In the genomic region with DNA sequence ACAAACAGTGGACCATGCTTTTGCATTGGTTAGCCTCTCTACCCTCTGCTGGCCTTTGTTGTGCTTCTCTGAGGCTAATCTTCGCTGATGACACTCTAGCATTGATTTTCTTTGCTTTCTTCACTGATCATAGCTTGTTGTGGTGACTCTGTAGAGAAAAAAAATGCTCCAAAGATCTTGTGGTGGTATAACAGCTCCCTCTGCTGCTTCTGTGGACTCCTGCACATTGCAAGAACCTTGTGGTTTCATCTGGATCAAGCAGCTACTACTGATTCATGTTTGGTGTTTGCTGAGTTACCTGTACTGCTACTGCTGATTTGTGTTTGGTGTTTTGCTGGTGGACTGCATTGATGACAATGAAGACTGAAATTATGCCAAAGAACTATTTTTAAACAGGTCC, we compare ENCODE assay signal across 11 mouse cellular contexts.
DNase-seq lines count a peak whose midpoint lies in the region; ATAC-seq and TF ChIP-seq lines count a peak whose summit lies in the region.
"Had no signal": no experiment of that assay in that cellular context is flagged by ENCODE, and none has a peak within 500 bp of the region (broad histone marks: within the 10 kb centered on the region; RNA-seq: fewer than 3 reads in every experiment).

No protein-coding gene starts in this region.

- intact Hi-C loops in heart, adult 2 months (cut with DNase I): no loop called here
- intact Hi-C loops in heart, postnatal 14 days (cut with DNase I): no loop called here

- H3K9ac ChIP-seq in heart, adult 2 months (ENCODE audit: low read depth, low read length): no peak overlapping the region
- no peak overlapping the region for H3K9ac ChIP-seq in lung, postnatal 0 days (replicated peaks; ENCODE audit: low read depth)
- H3K9ac ChIP-seq: neural tube, embryonic 12.5 days; stomach, embryonic 15.5 days had no signal

- H3K27ac ChIP-seq in heart, adult 2 months: no peak overlapping the region
- H3K27ac ChIP-seq in lung, postnatal 0 days (ENCODE audit: low read length): no peak overlapping the region
- H3K27ac ChIP-seq: neural tube, embryonic 12.5 days; stomach, embryonic 15.5 days had no signal

- no peak overlapping the region for H3K4me2 ChIP-seq in lung, postnatal 0 days (replicated peaks; ENCODE audit: low read depth, low read length)
- H3K4me2 ChIP-seq: neural tube, embryonic 12.5 days; stomach, embryonic 15.5 days had no signal

- no peak for TF ChIP-seq POLR2A in heart, adult 2 months (IDR thresholded peaks at IDR 0.05; ENCODE audit: insufficient read depth, low read depth, low read length)

- WGBS in heart, adult 2 months: 33% methylated on average over 1 of the region's 1 CpGs
- 29% methylated on average over 1 of the region's 1 CpGs for WGBS in lung, postnatal 0 days

- no peaks in the 10 kb centered on the region for H3K27me3 ChIP-seq in heart, adult 2 months (ENCODE audit: control insufficient read depth, insufficient read depth, low read length)
- H3K27me3 ChIP-seq in lung, postnatal 0 days (replicated peaks; ENCODE audit: insufficient read depth, low read length): no peaks in the 10 kb centered on the region
- H3K27me3 ChIP-seq: neural tube, embryonic 12.5 days; stomach, embryonic 15.5 days had no signal

- no peaks in the 10 kb centered on the region for H3K9me3 ChIP-seq in lung, postnatal 0 days (ENCODE audit: low read length)
- H3K9me3 ChIP-seq: neural tube, embryonic 12.5 days; stomach, embryonic 15.5 days had no signal

- H3K36me3 ChIP-seq in heart, adult 2 months (ENCODE audit: control insufficient read depth, insufficient read depth, low read length): no peaks in the 10 kb centered on the region
- no peaks in the 10 kb centered on the region for H3K36me3 ChIP-seq in lung, postnatal 0 days (ENCODE audit: insufficient read depth, low read length)
- H3K36me3 ChIP-seq: neural tube, embryonic 12.5 days; stomach, embryonic 15.5 days had no signal

- H3K4me3 ChIP-seq in heart, adult 2 months: no peak overlapping the region
- H3K4me3 ChIP-seq in lung, postnatal 0 days (ENCODE audit: low read depth, low read length): no peak overlapping the region
- H3K4me3 ChIP-seq: neural tube, embryonic 12.5 days; stomach, embryonic 15.5 days had no signal

- no peak for DNase-seq in heart, adult 2 months
- DNase-seq in heart, postnatal 14 days: no peak
- no peak for DNase-seq in lung, postnatal 0 days (ENCODE audit: low spot score)
- DNase-seq in lung, postnatal 4 days: no peak
- DNase-seq in cerebellum, postnatal 10 days: peak; percentile 54 to 56
- DNase-seq in right cerebral cortex, postnatal 14 days: peak; percentile 16
- DNase-seq in adrenal gland, adult 8-10 months: no peak
- no peak for DNase-seq in spleen, adult 12 weeks (ENCODE audit: low spot score)
- DNase-seq: lung, postnatal 36 days had no signal

- no peaks in the 10 kb centered on the region for H3K79me2 ChIP-seq in heart, adult 2 months (replicated peaks; ENCODE audit: control insufficient read depth, insufficient read depth, low read length)

- no peak for ATAC-seq in lung, postnatal 0 days

- H3K4me1 ChIP-seq in heart, adult 2 months (ENCODE audit: control insufficient read depth, insufficient read depth, low read length): no peaks in the 10 kb centered on the region
- H3K4me1 ChIP-seq in lung, postnatal 0 days (ENCODE audit: insufficient read depth, low read depth, low read length): no peaks in the 10 kb centered on the region
- H3K4me1 ChIP-seq: neural tube, embryonic 12.5 days; stomach, embryonic 15.5 days had no signal

- TF ChIP-seq CTCF in heart, adult 2 months (IDR thresholded peaks at IDR 0.05): peak; percentile 40
- peak; percentile 45 for TF ChIP-seq CTCF in lung, postnatal 0 days (IDR thresholded peaks at IDR 0.05)

- TF ChIP-seq EP300 in heart, adult 2 months (IDR thresholded peaks at IDR 0.05; ENCODE audit: insufficient read depth, low read depth, low read length): no peak
- no peak for TF ChIP-seq EP300 in lung, postnatal 0 days (IDR thresholded peaks at IDR 0.05)

Comparison
In these comparisons a context has a peak if more than half of its experiments do, and no peak if none do; other contexts are left out.
1. DNase-seq: peak in cerebellum, postnatal 10 days (2 of 2) and right cerebral cortex, postnatal 14 days (single experiment); none in heart, adult 2 months (0 of 2), heart, postnatal 14 days (0 of 2), lung, postnatal 0 days (single experiment), lung, postnatal 4 days (0 of 2), adrenal gland, adult 8-10 months (single experiment) and spleen, adult 12 weeks (single experiment).